Comparison of ENCODE assay signal across 13 mouse cellular contexts in the genomic region with DNA sequence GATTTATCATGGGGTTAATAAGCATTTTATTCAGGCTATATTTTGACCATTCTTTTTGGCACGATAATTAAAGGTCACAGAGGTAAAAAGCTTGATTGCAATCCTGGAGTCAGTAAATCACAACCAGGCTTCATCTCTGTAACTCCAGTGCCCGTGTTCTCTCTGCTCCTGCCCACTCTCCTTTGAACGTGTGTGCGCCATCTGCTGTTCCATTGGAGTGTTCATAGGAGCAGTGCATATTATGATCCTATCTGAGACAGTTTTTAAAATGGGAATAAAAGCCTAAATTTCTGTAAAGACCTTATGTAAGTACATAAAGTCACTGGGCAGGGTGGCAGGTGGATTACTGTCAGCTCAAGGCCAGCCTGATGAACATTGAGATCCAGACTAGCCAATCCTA. TPM values are rescaled to one million over a fixed set of nuclear protein-coding genes. Genes with fewer than 3 reads are reported as not detected.
DNase-seq lines count a peak whose midpoint lies in the region; ATAC-seq and TF ChIP-seq lines count a peak whose summit lies in the region.
"Had no signal": no experiment of that assay in that cellular context is flagged by ENCODE, and none has a peak within 500 bp of the region (broad histone marks: within the 10 kb centered on the region; RNA-seq: fewer than 3 reads in every experiment).

No protein-coding gene starts in this region.

- DNase-seq in gastrocnemius, adult 2 months = peak; percentile 19
- no peak for DNase-seq in gastrocnemius, postnatal 4 days (ENCODE audit: low spot score in 2 of 2)
- DNase-seq in midbrain, embryonic 14.5 days = peak; percentile 6
- DNase-seq in adipocyte (ENCODE audit: low spot score) = peak; percentile 6
- peak; percentile 13 to 23 for DNase-seq in layer of hippocampus, postnatal 10 days (ENCODE audit: low spot score in 2 of 2)
- DNase-seq in ovary, postnatal 10 days (ENCODE audit: low spot score) = no peak
- DNase-seq: adrenal gland, adult 8-10 months; cerebellum, adult 11 months; kidney, adult 11 months; lung, postnatal 4 days had no signal

- ATAC-seq in midbrain, embryonic 14.5 days (ENCODE audit: low FRiP score, low TSS enrichment) = no peak
- ATAC-seq in midbrain, embryonic 13.5 days = no peak
- ATAC-seq in CD4-positive, CD25-positive, alpha-beta regulatory T cell, adult 4 months = no peak
- ATAC-seq: midbrain, embryonic 15.5 days had no signal

- no peaks in the 10 kb centered on the region for H3K27me3 ChIP-seq in midbrain, embryonic 14.5 days (ENCODE audit: control insufficient read depth, insufficient read depth, low read length)
- H3K27me3 ChIP-seq in midbrain, embryonic 13.5 days = no peaks in the 10 kb centered on the region
- H3K27me3 ChIP-seq: midbrain, embryonic 15.5 days had no signal

- no peak overlapping the region for H3K9ac ChIP-seq in midbrain, embryonic 14.5 days (replicated peaks; ENCODE audit: low read length)
- no peak overlapping the region for H3K9ac ChIP-seq in midbrain, embryonic 13.5 days (replicated peaks)
- H3K9ac ChIP-seq: midbrain, embryonic 15.5 days had no signal

- WGBS in midbrain, embryonic 14.5 days = 86% methylated on average over 4 of the region's 4 CpGs
- WGBS in midbrain, embryonic 13.5 days = 87% methylated on average over 4 of the region's 4 CpGs

- H3K36me3 ChIP-seq in midbrain, embryonic 14.5 days (ENCODE audit: control insufficient read depth, insufficient read depth, low read length) = peaks cover 32% of the 10 kb centered on the region
- H3K36me3 ChIP-seq in midbrain, embryonic 13.5 days = peaks cover 31% of the 10 kb centered on the region

- H3K4me3 ChIP-seq in gastrocnemius, adult 2 months = no peak overlapping the region
- H3K4me3 ChIP-seq in midbrain, embryonic 14.5 days (replicated peaks; ENCODE audit: low read depth, low read length) = no peak overlapping the region
- no peak overlapping the region for H3K4me3 ChIP-seq in midbrain, embryonic 13.5 days (replicated peaks)
- H3K4me3 ChIP-seq: midbrain, embryonic 15.5 days had no signal

- peak; percentile 27; the same call in 1 of the 2 replicates for TF ChIP-seq CTCF in gastrocnemius, adult 2 months (IDR thresholded peaks at IDR 0.05)

- H3K4me2 ChIP-seq in midbrain, embryonic 14.5 days (ENCODE audit: low read length) = no peak overlapping the region
- no peak overlapping the region for H3K4me2 ChIP-seq in midbrain, embryonic 13.5 days (replicated peaks)
- H3K4me2 ChIP-seq: midbrain, embryonic 15.5 days had no signal

- intact Hi-C loops in gastrocnemius, adult 2 months (cut with DNase I) = no loop called here

- H3K9me3 ChIP-seq in midbrain, embryonic 14.5 days (ENCODE audit: control insufficient read depth, low read length) = no peaks in the 10 kb centered on the region
- H3K9me3 ChIP-seq in midbrain, embryonic 13.5 days = no peaks in the 10 kb centered on the region
- H3K9me3 ChIP-seq: midbrain, embryonic 15.5 days had no signal

- peak overlapping the region; percentile 57 for H3K27ac ChIP-seq in gastrocnemius, adult 2 months
- H3K27ac ChIP-seq in midbrain, embryonic 14.5 days (replicated peaks; ENCODE audit: low read depth, low read length) = no peak overlapping the region
- H3K27ac ChIP-seq in midbrain, embryonic 13.5 days = no peak overlapping the region
- H3K27ac ChIP-seq: midbrain, embryonic 15.5 days had no signal

- no peaks in the 10 kb centered on the region for H3K4me1 ChIP-seq in midbrain, embryonic 14.5 days (ENCODE audit: control insufficient read depth, insufficient read depth, low read length)
- H3K4me1 ChIP-seq in midbrain, embryonic 13.5 days (replicated peaks) = peaks cover 10% of the 10 kb centered on the region; the same call in 1 of the 2 replicates
- H3K4me1 ChIP-seq: midbrain, embryonic 15.5 days had no signal

RNA-seq across cellular contexts. Expression of a gene that starts 40.7 kb away (rescaled TPM):
- 10 to 100 TPM; 21.4 to 22.0 TPM for total RNA-seq in gastrocnemius, adult 2 months (2021)
- 10 to 100 TPM; 25.9 to 32.2 TPM for total RNA-seq in gastrocnemius, postnatal 4 days (2021)
- 31.5 and 49.6 TPM in 2 replicates for polyA plus RNA-seq in midbrain, embryonic 14.5 days (2014; fragmentation: Nextera tagmentation; extraction: Ambion mirVana)
- polyA plus RNA-seq in midbrain, embryonic 13.5 days (2015; fragmentation: Nextera tagmentation; extraction: Ambion mirVana) = 42.5 and 44.3 TPM in 2 replicates
- total RNA-seq in layer of hippocampus, postnatal 10 days (2021) = 10 to 100 TPM; 50.6 to 55.7 TPM
- 10 to 100 TPM; 18.5 to 21.5 TPM for polyA plus RNA-seq in CD4-positive, CD25-positive, alpha-beta regulatory T cell, adult 4 months (2017; shearing (Covaris generic))

RNA-seq across cellular contexts. Expression of a gene that starts 40.7 kb away (rescaled TPM):
- 100 to 1,000 TPM; 187 to 209 TPM for total RNA-seq in gastrocnemius, adult 2 months (2021)
- total RNA-seq in gastrocnemius, postnatal 4 days (2021) = 100 to 1,000 TPM; 117 to 139 TPM
- polyA plus RNA-seq in midbrain, embryonic 14.5 days (2014; fragmentation: Nextera tagmentation; extraction: Ambion mirVana) = 214 and 233 TPM in 2 replicates
- polyA plus RNA-seq in midbrain, embryonic 13.5 days (2015; fragmentation: Nextera tagmentation; extraction: Ambion mirVana) = 215 and 223 TPM in 2 replicates
- total RNA-seq in layer of hippocampus, postnatal 10 days (2021) = 100 to 1,000 TPM in 1 of 2 experiments, 10 to 100 TPM in 1; 90.9 to 109 TPM
- polyA plus RNA-seq in CD4-positive, CD25-positive, alpha-beta regulatory T cell, adult 4 months (2017; shearing (Covaris generic)) = 100 to 1,000 TPM; 117 to 118 TPM

Comparison
In these comparisons a context has a peak if more than half of its experiments do, and no peak if none do; other contexts are left out.
1. DNase-seq: peak in gastrocnemius, adult 2 months (single experiment), midbrain, embryonic 14.5 days (single experiment), adipocyte (single experiment) and layer of hippocampus, postnatal 10 days (2 of 2); none in gastrocnemius, postnatal 4 days (0 of 2) and ovary, postnatal 10 days (single experiment).